Mouse (Mus musculus) lung, postnatal 4 days (tissue): ENCODE data around the gene Gfer.
A peak's percentile ranks its signal among the peaks of the same experiment; 100 is the strongest.
"Not testable (repeated sequence)": the region's sequence is repeated elsewhere in the genome, so short reads cannot be mapped to it uniquely, and the experiment has no call there.

Experiments
- DNase-seq, 2 experiments: peaks; one replicate each; pipeline ENCODE4 v3.0.0; 2021

The Gfer gene

DNA sequence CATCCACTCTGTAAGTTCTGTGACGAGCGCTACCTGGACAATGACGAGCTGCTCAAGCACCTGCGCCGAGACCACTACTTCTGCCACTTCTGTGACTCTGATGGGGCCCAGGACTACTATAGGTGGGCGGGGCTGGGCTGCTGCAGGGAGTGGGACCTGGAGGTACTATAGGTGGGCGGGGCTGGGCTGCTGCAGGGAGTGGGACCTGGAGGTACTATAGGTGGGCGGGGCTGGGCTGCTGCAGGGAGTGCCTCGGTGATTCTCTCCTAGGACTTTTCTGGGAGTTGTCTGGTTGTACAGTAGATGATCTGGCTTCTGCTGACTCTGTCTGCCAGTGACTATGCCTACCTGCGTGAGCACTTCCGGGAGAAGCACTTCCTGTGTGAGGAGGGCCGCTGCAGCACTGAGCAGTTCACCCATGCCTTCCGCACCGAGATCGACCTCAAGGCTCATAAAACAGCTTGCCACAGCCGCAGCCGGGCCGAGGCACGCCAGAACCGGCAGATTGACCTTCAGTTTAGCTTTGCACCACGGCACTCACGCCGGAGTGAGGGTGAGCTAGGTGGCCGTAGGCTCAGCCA, 18.4 kb downstream of the Gfer start:
- DNase-seq = no peak

DNA sequence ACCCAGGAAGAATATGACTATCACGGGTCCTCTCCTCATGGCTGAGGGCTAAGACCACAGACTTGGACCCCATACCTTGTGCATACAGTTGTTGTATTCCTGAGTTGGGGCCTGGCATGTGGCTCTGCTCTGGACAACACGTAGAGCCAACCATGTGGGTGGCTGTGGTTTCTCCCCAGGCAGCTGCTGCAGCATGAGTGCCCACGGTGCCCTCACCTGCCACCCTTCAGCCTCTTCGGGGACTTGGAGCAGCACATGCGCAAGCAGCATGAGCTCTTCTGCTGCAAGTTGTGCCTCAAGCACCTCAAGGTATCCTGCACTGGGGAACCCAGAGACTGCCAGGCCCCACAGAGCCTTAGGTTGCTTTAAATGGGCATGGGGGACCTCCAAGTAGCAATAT, 19.1 kb downstream of the Gfer start:
- no peak for DNase-seq

DNA sequence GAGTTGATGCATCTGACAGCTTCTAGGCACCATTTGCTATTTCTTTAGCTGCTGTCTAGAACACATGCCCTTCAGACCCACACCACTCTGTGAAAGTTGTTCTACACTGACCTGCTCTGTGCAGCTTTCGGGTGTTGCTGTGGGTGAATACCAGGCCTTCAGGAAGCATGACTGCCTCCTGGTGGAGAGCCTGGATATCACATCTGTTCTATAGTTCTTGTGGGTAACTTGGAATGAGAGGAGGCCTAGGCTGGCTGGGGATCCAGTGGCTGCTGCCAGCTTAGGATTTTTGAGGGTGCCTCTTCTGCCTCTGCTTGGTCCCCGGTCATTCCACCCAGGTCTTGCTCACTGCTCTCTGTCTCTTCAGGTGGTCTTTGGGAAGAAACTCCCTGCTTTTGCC, 19.8 kb downstream of the Gfer start:
- DNase-seq = peak in 1 of 2 experiments; percentile 86

DNA sequence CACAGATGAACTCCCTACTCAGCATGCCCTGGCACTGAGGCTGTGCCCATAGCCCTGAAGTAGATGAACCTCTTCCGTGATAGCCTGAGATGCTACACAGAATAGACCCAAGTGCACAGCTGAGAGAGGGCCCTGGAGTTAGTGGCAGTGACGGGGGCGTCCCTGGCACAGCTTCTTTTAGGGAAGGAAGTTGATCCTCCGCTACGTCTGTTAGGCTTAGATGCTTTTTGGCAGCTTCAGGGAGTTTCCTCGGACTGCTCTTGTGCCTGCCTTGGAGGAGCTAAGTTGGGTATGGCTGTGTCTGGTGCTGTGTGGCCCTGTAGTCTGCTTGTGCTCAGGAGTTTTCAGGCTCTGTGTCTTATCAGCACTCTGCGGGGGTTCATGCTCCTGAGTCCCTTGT, 21.7 kb downstream of the Gfer start:
- no peak for DNase-seq

DNA sequence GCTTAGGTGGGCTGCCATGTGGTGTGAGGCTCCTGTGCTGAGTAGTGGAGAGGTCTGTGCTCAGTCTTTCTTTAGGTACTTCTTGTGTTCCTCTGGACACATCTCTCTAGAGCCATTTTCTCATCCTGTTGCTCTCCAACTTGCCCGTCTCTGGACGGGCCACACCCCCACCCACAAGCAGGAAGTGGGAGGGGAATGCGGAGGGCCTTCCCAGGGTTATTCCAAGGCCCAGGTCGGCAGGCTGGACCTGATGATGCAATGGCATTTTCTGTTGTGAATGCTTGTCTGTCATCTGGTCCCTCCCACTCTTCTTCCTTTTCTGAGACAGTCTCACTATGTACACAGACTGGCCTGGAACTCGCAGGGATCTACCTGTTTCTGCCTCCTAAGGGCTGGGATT, 23.8 kb downstream of the Gfer start:
- DNase-seq = peak; percentile 74 to 80

DNA sequence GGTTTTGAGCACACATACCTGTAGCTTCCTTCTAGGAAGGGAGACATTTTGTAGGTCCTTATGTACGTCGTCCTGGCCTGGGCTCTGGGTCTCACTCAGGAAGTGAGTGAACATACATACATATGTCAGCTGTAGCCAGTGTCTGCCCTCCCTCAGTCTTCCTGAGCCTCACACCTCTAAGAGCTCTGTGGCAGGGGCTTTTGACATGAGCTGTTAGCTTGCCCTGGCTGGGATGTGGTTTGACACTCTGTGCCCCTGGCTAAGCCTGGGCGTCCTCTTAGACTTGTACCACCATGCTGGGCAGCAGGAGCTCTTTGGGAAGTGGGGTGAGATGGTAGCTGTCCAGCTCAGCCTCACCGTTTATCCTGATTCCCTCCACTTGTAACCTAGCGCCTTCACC, 24.6 kb downstream of the Gfer start:
- no peak for DNase-seq

DNA sequence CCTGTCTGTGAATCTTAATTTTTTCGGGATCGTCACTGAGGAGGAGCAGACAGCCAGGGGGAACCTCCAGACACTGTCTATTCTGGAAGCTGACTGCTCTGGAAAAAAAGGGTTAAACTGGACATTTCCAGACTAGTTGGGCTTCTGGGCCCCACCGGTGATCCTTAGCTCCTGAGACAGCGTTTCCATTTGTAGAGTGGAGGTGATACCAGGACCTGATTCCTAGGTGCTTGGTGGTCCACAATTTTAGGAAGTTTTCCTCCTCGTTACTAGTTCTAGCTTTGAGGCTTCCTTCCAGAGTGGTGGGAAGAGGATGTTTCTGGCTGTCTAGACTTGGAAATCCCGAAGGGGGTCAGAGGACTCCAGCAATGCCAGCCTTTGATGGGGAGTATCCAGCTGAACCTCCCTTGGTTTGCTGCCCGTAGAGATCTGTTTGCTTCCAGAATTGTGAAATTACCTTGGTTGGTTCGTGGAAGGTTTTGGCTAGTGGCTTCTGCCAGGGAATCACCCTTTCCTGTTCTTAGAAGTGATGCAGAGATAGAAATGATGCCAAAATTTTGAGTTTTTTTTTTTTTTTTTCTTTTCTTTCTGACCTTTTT, 25.6 kb downstream of the Gfer start:
- DNase-seq = no peak

DNA sequence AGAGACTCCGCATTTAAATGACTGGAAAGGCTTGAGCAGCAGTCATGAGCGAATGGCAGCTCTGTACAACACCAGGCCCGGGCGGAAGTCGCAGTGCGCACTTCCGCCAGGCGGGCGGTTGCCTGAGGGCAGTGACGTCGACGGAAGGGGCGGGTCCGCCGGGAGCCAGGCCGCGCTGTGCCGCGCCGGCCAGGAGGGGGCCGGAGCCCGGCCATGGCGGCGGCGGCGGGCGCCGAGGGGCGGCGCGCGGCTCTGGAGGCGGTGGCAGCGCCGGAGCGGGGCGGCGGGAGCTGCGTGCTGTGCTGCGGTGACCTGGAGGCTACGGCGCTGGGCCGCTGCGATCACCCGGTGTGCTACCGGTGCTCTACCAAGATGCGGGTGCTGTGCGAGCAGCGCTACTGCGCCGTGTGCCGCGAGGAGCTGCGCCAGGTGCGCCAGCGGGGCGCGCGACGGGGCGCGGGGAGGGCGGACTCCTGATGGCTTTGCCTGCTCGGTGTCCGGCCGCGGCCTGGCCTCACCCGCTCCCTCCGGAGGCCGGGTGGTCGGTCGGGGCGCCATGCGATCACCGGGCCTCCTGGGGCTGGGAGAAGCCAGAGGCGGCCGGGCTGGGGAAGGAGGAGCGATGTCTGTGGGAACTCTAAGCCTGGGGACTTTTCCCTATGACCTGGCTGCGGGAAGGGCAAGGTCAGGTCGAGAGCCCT, 26.3 kb downstream of the Gfer start, which contains the start of gene Zfp598:
Zfp598 (plus strand) TSS at position 143 of the 701 bp plus-strand sequence.
- peak; percentile 97 for DNase-seq

DNA sequence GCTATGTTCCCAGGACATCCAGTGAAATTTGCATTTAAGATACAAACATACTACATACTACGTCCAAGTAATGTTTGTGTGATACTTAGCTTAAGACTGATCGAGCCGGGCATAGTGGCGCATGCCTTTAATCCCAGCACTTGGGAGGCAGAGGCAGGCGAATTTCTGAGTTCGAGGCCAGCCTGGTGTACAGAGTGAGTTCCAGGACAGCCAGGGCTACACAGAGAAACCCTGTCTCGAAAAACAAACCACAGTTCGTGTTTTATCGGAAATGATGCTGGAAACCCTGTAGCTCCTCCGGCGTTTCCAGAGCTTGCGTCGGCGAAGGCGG, 26.8 kb downstream of the Gfer start:
- DNase-seq = not testable (repeated sequence)

DNA sequence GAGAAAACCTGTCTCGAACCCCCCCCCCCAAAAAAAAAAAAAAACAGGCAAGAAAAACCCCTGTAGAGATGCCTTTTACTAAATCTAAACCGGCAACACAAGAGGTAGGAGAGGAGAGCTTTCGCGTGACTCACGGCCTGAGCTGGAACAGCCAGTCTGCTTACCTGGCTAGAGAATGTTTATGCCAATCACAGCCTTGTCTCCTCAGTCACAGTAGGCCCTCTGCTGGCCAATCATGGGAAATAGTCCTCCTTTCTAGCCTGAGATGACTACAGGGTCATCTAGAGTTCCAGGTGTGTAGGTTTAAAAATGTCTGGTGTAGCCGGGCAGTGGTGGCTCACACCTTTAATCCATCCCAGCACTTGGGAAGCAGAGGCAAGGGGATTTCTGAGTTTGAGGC, 28.5 kb downstream of the Gfer start:
- peak; percentile 70 to 79 for DNase-seq

DNA sequence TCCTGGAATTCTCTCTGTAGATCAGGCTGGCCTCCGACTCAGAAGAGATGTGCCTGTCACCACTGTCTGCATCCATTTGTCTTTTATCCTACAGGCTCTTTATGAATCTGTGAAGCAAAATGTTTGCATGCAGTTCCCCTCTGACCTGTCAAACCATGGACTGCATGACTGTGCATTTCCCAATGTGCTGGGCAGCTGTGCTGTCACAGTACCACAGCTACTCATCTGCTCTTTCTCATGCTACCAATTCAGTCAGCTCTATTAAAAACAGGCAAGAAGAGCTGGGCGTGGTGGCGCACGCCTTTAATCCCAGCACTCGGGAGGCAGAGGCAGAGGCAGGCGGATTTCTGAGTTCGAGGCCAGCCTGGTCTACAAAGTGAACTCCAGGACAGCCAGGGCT, 28.9 kb downstream of the Gfer start:
- DNase-seq = peak in 1 of 2 experiments; percentile 20

DNA sequence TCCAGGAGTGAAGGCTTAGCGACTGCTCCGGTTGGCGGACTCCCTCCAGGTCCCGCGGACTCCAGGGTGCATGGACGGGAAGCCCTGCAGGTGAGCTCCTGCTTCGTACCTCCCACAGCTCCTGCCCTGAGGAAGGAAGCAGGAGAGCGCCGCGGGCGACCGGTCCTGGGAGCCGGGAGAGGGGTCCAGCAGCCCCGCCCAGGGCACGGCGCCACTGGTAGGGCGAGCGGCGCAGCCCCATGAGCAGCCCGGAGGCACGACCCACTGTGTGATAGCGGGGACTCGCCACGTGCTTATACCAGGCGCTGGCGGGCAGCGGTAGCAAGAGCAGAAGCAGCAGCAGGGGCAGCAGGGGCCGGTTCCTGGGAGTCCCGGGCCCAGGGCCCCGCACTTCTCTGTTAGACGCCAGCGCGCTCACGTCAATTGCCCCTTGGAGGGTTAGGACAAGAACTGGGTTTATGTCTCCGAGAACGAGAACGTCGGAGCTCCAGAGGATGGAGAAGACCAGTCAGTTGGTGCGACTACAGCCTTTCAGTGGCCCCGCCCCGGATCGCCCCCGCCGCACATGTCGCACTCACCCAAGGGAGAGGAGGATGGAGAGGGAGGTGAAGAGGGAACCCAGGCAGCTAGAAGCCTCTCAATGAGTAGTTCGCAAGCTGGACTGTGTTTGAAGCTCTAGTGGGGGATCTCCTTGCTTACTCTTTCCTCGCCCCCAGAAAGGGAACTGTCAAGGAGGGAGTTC, 37.8 kb downstream of the Gfer start, which contains the start of gene Npw:
Npw (minus strand) TSS at position 441 of the 742 bp plus-strand sequence.
- DNase-seq = peak; percentile 48 to 55

DNA sequence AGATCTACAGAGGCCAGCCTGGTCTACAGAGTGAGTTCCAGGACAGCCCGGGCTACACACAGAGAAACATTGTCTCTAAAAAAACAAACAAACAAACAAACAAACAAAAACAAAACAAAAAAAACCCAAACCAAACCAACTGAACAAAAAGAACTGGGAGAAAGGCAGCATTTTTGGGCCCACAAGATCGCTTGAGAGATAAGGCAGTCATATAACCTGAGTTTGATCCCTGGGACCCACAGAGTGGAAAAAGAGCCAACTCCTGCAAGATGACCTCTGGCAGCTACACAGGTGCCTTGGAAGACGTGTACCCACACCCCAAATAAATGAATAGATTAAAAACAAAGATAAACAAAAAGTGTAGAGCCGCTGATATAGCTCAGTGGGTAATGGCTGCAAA, 41.0 kb downstream of the Gfer start:
- no peak for DNase-seq

DNA sequence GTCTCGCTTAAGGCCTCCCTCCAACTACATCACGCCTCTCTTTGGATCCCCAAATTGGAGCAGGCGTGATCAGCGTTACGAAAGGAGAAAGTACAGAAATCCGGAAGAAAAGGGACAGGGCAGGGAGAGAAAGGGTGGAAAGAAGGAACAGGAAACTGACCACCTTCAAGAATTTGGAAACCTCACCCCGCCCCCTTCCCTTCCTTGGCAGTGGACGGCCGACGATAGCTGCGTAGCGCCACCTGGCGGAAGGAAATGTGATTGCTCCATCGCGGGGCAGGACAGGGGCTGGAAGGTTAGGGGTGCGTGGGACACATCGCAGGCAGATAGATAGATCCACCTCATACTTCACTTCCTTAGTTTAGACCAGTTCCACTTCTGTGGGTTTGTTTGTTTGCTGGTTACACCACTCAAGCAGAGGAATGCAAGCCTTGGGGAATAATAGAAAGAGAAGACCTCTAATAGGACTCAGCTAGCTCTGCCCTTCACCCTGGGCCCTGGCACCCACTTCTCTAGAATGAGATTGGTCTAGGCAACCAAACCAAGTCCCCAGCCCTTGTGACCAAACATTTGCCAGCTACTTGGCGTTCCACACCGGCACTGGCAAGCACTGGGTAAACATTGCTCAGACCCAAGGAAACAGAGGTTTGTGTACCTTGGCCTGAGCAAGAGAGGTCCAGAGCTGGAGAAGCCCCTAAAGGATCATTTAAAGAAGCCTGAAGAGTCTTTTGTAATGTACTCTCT, 41.8 kb downstream of the Gfer start:
- DNase-seq = peak; percentile 84 to 90

DNA sequence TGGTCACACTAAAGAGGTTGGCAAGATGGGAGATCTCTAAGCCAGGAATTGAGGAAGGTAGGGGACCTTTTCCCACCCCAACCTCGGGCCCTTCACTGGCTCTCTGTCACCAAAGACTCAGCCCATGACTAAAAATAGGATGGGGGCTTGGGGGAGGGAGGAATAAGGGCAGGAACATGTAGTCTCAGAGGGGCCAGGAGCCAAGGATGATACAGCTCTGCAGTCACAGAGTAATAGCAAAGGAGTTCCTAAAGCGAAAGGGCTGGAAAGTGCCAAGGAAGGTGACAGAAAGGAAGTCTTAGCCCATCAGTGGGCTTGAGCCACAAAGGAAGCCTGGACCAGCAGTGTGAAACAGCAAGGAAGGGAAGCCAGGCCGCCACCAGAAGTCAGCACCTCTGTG, 44.1 kb downstream of the Gfer start:
- DNase-seq = peak in 1 of 2 experiments; percentile 18

DNA sequence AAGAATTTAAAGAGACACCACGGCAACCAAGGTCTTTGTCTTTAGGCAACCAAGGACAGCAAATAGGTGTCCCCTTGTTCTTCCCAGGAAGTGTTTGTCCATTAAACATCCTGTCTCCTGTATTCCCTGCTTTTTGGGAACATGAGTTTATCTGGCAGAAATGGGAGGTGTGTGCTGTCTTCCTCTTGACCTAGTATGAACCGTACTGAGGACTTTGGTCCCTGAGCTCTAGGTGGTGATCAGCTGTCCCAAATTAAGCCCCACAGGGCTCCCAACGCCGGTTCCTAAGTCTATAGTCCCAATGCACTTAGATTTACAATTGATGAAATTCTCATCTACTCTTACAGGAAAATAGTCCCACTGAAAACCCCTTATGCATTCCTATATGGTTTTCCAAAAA, 45.2 kb downstream of the Gfer start:
- no peak for DNase-seq

DNA sequence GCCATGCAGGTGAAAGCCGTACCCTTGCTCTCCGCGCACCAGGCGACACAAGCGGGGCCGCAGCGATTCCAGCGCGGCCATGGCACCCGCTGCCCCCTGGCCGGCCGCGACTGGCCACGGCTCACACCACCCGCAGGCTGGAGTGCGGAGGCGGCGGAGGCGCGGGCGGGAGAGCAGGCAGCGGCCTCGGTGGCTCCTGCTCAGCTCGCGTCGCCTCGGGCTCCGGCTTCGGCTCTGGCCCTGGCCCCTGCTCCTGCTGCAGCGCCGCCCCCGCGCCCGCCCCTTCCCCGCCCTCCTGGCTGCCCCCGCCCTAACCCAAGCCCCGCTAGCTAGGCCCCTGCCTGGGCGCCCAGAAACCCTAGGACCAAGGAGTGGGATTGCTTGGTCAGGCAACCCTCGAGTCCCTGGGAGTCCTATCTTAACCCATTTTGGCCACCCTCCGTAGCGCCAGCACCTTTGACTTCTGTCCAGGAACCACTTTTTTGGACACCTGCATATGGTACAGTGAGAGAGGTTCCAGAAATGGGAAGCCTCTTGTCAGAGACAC, 45.8 kb downstream of the Gfer start, which contains the start of gene Slc9a3r2:
Slc9a3r2 (minus strand) TSS at position 258 of the 547 bp plus-strand sequence.
- peak; percentile 70 to 82 for DNase-seq

DNA sequence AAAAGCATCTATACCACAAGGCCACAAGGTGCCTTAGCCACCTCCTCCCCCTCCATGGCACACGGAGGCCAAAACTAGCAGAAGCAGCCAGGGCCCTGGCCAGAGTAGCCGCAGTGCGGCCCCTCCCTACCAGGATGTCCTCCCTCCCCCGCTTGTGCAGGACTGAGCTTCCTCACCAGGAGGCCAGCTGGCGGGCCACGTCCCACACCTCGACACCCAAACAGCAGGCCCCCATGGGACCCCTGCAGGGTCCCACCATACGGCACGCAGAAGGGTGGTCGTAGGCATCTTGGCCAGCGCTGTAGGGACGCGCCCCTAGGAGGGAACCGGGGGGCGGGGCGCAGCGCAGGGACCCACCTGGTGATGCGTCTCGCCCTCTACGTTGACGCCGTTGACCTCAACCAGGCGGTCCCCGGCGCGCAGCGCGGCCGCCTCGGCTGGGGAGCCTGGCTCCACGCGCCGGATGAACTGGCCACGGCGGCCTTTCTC, 46.3 kb downstream of the Gfer start:
- peak; percentile 75 to 79 for DNase-seq

DNA sequence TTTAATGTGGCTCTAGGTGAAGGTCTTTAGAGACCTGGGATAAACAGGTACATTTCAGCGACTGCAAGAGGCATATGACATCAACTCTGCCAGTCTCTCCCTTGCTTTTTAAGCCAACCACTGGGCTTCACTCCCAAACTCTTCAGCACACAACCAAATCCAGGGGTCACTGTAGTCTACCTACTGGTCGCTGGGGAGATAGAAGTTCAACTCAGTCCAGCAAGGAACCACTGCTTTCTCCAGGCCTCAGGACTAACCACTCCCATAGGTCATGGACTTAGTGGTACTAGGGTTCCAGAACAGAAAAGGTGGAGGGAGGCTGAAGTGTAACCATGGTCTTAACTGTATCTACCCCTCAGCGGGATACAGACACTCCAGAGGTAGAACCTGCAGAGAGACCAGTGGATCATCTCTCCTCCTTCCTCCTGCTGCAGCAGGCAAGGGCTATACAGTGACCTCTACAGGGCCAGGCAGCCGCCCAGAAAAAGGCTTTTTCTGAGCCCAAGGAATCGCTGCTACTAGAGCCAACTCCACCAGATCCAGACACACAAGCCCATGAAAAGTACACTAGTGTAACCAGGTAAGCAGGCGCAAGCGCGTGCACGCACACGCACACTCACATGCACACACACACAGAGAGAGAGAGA, 47.1 kb downstream of the Gfer start:
- no peak for DNase-seq

DNA sequence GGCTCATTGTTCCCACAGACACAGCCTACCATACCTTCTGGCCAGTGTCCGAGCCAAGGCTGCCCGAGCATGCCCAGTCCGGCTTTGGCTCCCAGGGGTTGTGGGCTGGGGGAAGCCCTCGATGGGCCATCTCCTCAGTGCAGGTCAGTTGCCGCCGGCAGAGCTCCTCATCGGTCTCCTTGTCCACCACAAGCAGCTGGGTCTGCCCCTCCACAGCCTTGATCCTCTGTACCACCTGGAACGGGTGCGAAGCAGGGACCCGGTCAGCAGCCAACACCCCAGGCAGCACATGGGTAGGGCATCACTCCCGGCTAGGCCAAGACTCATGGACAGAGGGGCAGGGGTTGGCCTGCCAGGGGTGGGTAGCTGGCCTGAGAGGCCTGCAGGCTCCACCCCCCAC, 48.5 kb downstream of the Gfer start:
- DNase-seq = peak; percentile 51 to 64

DNA sequence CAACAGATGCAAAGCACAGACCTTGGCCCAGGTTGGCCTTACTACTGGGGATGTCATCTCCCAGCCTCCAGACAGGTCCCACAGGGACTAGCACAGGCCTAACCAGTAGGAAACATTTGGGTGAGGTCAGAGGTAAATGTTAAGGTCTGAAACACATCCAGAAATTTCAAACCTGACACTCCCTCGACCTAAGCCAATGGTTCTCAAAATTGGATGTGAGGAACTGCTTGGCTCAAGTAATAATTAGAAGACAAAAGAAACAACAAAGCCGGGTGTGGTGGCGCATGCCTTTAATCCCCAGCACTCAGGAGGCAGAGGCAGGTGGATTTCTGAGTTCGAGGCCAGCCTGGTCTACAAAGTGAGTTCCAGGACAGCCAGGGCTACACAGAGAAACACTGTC, 49.6 kb downstream of the Gfer start:
- DNase-seq = no peak

DNA sequence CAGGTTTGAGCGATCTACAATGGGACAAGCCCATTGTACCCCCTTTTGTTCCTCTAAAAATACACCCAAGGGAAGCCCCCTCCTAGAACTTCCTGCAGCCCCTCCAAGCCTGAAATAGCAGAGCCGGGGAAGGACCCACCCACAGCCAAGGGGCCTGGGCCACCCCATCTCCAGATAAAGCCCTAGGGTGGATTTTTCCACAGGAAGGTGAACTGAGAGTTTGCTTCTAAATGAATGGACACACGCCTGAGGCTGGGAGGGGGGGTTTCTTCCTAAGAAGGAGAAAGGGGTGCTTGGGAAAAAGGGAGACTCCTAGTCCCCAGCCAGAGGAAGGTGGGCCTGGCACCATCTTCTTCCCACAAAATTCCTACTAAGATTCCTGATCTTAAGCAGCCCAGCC, 50.0 kb downstream of the Gfer start:
- DNase-seq = no peak
